Mouse (Mus musculus) cerebellum, adult 2 months (tissue): ENCODE results near the gene Epha4. TPM values are rescaled to one million over a fixed set of nuclear protein-coding genes. Genes with fewer than 3 reads are reported as not detected.

Experiments used
- DNase-seq, 2 experiments: peaks; one replicate each; pipeline ENCODE4 v3.0.0; 2021
- H3K27ac ChIP-seq: fragments of 200-500 bp; 2 replicates; pipeline ENCODE4 v1.5.1; 2012; ENCODE audit warnings: low read length, control low read depth, inconsistent platforms; ENCODE audit not compliant: insufficient read depth
- H3K27me3 ChIP-seq: fragments of 200-500 bp; 2 replicates; pipeline ENCODE4 v1.6.1; 2012; ENCODE audit warnings: inconsistent platforms, mild to moderate bottlenecking, low read length, moderate library complexity; ENCODE audit not compliant: control insufficient read depth, insufficient read depth
- H3K4me1 ChIP-seq: fragments of 200-500 bp; 2 replicates; pipeline ENCODE4 v1.6.1; 2011; ENCODE audit warnings: low read length; ENCODE audit not compliant: control insufficient read depth, insufficient read depth
- H3K4me3 ChIP-seq: fragments of 200-500 bp; replicated peaks from 2 replicates; pipeline ENCODE3; 2011; ENCODE audit warnings: mild to moderate bottlenecking, low read depth, low read length, control low read depth; ENCODE audit not compliant: insufficient read depth
- CTCF ChIP-seq: fragments of 200-500 bp; IDR thresholded peaks from 2 replicates; pipeline ENCODE4 v1.5.1; 2011; ENCODE audit warnings: low read depth, mild to moderate bottlenecking, control low read depth, low read length, moderate library complexity, borderline replicate concordance; ENCODE audit not compliant: insufficient read depth
- POLR2A ChIP-seq: fragments of 200-500 bp; IDR thresholded peaks from 2 replicates; pipeline ENCODE4 v1.6.1; 2011; ENCODE audit warnings: low read length, control low read depth, borderline replicate concordance; ENCODE audit not compliant: insufficient read depth
- WGBS: fragments of 180-500 bp; shearing (Covaris S2); methylation state at CpG from one replicate; pipeline ENCODE4 v1.1.7; 2018; 5-methylcytosine and 5-hydroxymethylcytosine counted together
- polyA plus RNA-seq: library from polyadenylated mRNA; depleted of rRNA; stranded (reverse); fragments of >200 nt; gene quantifications from 2 replicates; pipeline ENCODE4 v1.2.3, GENCODE M21; 2012

The Epha4 gene
- polyA plus RNA-seq, 1 experiment, result 12.5 TPM

DNA sequence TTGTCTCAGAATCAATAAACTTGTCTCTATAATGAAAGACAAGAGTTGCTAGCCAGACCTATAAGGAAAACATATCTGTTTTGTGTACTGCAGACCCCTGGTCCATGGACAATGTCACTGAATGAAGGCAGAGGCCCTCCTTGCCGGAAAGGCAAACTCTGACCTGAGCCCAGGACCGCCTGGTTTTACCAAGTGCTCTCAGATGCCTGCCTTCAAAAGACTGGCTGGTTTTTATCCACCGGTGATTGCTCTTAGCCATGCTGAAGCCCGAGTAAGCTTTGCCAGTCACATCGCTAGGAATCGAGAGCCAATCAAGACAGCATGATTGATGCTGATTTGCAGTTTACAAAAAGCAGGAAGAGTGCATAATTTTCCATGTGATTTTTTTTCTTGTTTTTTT, 176.5 kb downstream of the Epha4 start:
- Histone ChIP-seq H3K4me1 (no peaks in the 10 kb centered on the region), H3K27me3 (no peaks in the 10 kb centered on the region; the same call in 1 of the 2 replicates), H3K27ac (no peak overlapping the region), H3K4me3 (no peak overlapping the region)
- 75% methylated on average over 6 of the region's 6 CpGs for WGBS
- no peak for TF ChIP-seq POLR2A
- DNase-seq, result no peak

GRCm38 (mm10) chr1:77336937-77337336, 178.0 kb downstream of the Epha4 start:
- TF ChIP-seq POLR2A (no peak), CTCF (no peak)
- 92% methylated on average over 7 of the region's 7 CpGs for WGBS
- no peak for DNase-seq

DNA sequence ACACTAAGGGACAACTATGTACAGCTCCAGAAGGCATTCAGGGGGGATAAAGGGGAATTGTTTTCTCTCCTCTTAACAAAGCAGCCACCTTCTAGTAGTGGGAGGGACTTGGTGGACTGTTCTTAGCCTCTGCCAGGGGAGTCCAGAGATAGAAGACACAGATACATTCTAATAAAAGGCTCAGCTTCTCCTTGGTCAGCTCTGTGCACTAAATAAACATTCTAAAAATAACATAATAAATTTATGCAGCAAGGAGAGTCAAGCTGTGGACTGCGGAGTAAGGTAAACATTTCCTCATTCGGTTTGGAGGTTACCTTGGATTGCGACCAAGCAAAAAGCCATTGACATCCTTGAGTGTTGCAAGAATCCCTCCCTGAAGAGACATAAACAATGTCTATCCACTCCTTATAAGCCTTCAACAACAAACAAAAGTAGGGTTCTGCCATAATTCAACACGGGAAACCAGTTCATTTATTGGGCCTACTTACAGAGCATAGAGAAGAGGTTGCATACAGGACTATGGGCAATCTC, 196.2 kb downstream of the Epha4 start:
- H3K4me1 ChIP-seq, result no peaks in the 10 kb centered on the region
- no peaks in the 10 kb centered on the region for H3K27me3 ChIP-seq
- no peak overlapping the region for H3K27ac ChIP-seq
- 87% methylated on average over 4 of the region's 4 CpGs for WGBS
- DNase-seq, result no peak
- TF ChIP-seq POLR2A, result no peak
- no peak for TF ChIP-seq CTCF
- no peak overlapping the region for H3K4me3 ChIP-seq

More at GRCm38 (mm10) chr1:77336937-77337336, 178.0 kb downstream of the Epha4 start:
- Histone ChIP-seq H3K27me3 (no peaks in the 10 kb centered on the region; the same call in 1 of the 2 replicates), H3K27ac (no peak overlapping the region), H3K4me3 (no peak overlapping the region), H3K4me1 (no peaks in the 10 kb centered on the region)
